Mouse (Mus musculus) layer of hippocampus, postnatal 14 days (tissue): ENCODE data around the gene Epha3. TPM values are rescaled to one million over a fixed set of nuclear protein-coding genes. Genes with fewer than 3 reads are reported as not detected.

Experiments used
- DNase-seq, 2 experiments: peaks; one replicate each; pipeline ENCODE4 v3.0.0; 2021 to 2022; ENCODE audit warnings: low spot score in 2 of 2, mixed read lengths in 1 of 2
- total RNA-seq, 2 experiments: library from RNA; stranded (reverse); gene quantifications; 2 replicates each; pipeline ENCODE4 v1.2.3; 2021

Epha3 gene
- total RNA-seq, 2 experiments from 2014 or later = 22.9 to 24.0 TPM

DNA sequence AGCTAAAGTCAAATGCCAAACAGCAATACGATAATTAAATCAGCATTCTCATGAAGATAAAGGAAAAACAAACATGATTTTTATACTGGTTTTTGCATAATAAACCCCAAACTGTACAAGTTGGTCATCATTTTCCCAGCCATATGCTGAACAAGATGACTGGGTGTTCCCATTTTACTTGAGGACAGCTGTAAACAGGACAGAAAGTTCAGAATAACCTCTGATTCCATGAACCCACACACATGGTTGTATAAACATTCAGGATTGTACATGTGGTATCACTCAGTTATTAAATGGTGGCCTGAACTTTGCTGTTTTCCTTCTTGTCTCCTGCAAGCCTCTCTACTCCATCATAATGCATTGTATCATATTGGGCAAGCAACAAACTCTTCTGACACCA lies 346.3 kb downstream of the Epha3 start:
- DNase-seq = no peak

DNA sequence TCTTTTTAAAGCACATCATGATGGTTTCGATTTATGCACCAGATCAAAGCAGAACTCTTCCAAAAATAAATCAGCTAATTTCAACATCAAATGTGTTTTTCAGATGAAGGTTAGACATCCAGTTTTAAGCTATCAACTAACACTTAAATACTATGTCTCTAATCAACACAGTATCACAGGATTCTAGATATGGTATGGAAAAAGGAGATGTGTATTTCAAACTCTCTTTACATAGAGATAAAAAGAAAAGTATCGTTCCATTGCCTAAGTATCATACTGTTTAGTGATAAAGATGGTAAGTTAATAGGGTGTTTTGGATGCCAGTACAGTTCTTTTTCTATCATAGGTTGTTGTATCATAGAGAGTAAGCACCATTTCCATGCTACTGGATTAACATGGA lies 353.9 kb downstream of the Epha3 start:
- DNase-seq = no peak

GRCm38 (mm10) chr16:63506437-63506836 lies 357.5 kb downstream of the Epha3 start:
- no peak for DNase-seq

DNA sequence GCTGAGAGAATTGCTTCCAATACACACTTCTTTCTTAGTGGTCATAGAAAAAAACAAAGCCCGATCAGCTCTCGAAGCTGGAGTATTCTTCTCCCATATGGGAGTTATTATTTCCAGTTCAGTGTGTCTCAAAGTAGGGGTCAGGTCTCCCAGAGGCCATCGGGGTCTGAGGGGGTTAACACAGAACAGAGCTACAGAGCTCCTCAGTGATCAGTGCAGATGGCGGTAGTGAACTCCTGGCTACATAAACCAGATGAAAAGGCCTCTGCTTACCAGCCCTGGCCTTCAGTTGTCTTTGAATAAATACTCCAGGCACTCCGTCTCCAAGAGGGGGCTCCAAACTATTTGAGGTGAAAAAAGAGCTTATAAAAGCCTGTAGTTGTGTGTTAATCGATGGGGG lies 362.5 kb downstream of the Epha3 start:
- no peak for DNase-seq

- DNase-seq = no peak
Measured at GRCm38 (mm10) chr16:63500975-63501393, 363.0 kb downstream of the Epha3 start.
